Mouse (Mus musculus): ENCODE data around the gene Pign.
A peak's percentile ranks its signal among the peaks of the same experiment; 100 is the strongest.

The Pign gene

DNA sequence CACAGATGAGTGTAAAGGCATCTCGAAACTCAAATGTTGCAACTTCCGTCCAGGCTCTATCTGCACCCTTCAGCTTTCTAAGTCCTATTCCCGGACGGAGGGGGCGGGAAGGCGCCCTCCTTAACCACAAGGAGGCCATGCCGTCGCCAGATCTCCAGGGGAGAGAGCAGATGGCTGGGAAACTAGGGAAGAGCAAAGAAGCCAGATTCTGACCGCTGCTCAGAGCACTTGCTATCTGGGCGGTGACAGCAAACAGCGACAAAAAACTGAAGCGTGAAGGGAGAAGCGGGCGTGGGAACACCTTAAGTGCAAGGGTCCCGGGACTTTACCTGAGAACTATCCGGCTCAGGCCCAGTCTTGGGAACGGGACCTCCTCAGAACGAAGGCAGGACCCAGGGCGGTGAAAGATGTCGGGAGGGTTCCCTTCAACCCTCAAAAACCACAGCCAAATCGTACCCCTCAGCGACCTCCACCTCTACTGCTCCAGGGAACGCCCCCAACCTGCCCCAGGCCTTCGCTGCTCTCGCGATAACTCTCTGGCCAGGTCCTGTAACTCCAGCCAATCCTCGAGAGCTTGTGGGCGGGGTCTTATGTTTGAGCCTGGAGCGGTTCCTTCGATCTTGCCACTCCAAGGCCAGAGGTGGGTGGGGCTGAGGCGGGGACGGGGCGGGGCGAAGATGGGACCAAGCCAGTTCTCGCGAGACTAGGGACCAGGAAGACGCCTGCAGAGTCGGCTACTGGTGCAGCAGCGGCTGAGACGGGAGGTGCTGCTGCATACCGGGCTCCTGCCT, at the start of gene Pign, which contains the start of gene Relch:
Gene Pign, minus strand, starts transcription at position 507 of the 791 bp plus-strand sequence.
Gene Relch, plus strand, starts transcription at position 691 of the 791 bp plus-strand sequence.
- DNase-seq (ENCODE audit: low spot score), result peak; percentile 98

DNA sequence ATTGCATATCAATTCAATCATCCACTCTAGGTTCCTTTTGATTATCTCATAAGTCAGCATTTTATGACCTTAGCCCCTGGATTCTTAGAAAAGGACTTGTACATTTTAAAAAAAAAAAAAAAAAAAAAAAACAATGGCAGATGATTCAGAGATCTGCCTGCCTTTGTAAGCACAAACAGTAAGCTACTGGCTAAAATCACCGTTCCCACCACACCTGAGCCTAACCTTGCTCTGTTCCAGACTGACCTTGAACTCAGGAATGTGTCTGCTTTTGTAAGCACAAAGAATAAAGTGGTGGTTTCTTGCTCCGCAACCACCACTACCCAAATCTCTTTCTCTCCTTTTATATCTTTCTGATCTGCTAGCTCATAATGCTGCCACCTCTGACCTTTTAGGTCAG, 49.3 kb upstream of the Pign start:
- DNase-seq (ENCODE audit: low spot score), result no peak

- no peak for DNase-seq (ENCODE audit: low spot score)
These were observed 47.8 kb upstream of the Pign start for GRCm38 (mm10) chr1:105711227-105711626.

DNA sequence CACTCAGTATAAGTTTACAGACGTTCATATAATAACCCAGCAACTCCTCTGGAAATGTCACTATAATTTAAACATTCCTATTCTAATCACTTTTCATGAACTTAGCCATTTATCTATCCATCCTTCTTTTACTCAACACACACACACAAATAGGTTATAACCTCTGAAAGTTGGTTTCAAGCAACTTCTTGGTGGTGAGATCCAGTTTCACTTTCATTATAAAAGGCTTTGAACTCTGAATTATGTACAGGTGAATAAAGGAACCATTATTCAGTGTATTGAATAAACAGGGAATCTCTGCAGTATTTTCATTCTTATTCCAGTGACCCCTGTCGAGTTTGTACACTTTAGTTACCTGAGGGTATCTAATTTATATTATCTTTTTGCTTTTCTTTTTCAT, 45.9 kb upstream of the Pign start:
- no peak for DNase-seq (ENCODE audit: low spot score)

DNA sequence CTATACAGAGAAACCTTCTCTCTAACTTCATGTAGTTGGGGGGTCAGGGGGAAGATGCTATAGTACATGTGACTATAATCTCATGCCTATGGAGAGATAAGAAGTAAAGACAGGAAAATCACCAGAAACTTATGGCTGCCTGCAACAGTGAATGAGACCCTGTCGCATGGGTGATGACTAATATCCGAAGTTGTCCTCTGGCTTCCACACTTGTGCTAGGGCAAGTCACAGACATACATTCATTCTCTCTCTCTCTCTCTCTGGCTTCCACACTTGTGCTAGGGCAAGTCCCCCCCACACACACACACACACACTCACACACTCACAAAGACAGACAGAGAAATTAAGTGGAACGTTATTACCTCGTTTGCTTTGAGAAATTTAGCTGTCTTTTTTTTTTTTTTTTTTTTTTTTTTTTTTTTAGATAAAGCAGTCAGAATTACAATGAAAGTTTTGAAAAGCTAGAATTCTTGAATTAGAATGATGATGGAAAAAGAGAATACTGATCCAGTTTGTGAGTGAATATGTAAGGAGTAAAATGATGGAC, 37.6 kb upstream of the Pign start:
- DNase-seq (ENCODE audit: low spot score), result no peak

DNA sequence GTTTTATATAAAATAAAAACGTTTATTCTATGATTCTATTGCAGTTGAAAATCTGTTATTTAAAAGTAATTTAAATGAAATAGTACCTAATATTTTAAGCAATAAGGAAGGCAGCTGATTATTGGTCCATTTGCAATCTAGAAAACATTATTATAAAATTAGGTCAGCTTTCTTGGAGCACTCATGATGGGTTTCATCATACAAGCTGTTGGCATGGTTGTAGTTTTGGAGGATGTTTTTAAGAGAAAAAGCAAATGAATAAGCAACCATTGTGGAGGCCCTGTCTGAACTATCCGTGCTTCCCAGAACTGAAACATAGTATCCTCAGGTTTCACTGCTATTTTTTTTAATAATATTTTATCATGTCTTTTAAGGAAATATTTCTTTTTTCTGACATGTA, 32.1 kb upstream of the Pign start:
- DNase-seq (ENCODE audit: low spot score), result no peak

DNA sequence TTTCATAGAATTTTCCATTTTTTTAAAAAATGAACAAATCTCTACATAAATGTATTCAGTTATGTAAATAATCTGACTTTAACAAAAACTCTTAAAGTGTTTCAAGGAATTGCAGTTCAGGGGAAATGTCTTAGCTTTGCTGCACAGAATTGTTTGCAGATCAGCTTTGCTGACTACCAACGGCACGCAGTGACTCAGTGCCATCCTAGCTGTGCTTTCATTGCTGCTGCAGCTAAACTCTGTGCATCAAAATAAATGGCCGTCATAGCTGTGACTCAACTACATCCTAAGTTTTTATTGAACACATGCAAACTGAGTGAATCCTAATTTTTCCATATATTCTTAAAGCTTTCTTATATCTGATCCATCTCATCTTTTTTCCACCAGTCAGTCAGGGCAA, 22.0 kb upstream of the Pign start:
- DNase-seq (ENCODE audit: low spot score), result no peak

DNA sequence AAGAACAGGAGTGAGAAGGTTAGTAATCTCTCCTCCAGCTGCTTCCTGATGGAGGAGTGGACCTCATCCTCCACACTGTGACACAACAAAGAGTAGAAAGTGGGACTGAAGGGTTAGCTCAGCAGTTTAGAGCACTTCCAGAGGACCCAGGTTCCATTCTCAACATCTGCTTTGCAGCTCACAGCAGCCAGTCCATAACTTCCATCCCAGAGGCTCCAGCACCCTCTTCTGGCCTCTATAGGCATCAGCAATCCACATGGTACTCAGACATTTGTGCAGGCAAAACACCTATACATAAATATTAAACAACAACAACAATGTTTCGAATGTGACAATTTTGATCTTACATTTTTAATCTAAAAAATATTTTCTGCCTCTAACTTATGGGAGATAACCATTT, 17.1 kb upstream of the Pign start:
- no peak for DNase-seq (ENCODE audit: low spot score)

DNA sequence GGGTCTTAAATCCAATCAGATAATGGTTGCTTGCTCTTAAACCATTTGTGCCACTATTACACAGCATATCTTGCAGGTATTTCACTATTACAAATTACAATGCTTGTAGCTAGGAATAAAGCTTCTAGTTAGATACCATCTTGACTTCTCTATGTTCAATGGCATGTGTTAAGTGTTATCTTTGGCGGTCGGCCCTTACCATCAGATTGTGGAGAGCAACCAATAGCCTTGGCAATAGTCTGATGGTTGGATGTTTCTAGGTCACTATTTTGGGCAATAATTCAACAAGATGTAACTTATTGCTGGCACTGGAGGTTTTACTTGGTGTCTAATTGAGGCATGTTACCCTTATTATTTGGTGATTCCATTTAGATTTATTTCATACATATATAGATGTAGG, 11.3 kb upstream of the Pign start:
- no peak for DNase-seq (ENCODE audit: low spot score)

DNA sequence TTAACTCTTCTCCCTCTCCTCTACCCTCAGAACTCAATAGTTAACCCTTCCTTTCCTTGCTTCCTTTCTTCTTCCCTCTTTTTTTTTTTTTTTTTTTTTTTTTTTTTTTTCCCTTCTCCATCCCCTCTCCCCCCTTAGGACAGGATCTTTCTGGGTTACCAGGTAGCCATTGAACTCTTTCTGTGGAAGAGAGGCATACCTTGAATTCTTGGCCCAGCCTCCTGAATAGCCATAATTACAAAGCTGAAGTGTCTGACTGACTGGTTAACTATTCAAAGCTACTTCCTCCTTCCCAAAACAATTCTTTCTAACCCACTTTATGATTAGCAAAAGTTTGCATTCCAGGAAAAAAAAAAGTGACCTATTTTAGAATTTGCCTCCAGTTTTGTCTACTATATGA, 6.2 kb upstream of the Pign start:
- no peak for DNase-seq (ENCODE audit: low spot score)

DNA sequence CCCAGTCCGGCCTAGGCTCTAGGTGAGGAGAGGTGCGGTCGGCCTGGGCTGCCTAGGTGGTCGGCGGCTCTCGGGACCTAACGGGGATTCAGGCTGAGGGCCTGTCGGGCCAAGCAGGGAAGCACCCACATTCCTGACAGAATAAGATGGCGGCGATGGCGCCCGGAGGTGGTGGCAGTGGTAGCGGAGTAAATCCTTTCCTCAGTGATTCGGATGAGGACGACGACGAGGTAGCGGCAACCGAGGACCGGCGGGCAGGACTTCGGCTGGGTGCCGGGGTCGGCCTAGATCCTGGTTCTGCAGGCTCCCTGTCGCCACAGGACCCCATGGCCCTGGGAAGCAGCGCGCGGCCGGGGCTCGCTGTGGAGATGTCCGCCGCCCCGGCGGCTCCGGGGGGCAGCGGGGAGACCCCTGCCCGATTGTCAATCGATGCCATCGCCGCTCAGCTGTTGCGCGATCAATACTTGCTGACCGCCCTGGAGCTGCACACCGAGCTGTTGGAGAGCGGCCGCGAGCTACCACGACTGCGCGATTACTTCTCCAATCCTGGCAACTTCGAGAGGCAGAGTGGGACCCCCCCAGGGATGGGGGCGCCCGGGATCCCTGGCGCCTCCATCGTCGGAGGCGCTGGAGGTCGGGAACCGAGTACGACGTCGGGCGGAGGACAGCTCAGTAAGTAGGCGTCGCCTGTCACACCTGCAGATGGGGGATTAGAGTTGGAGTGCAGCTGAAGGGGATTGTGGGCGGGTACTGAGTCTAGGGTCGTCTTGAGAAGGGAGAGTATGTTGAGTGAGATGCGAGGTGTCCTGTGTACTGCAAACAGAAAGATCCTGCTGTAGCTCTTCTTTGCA, 710 bp upstream of the Pign start:
- no peak for DNase-seq (ENCODE audit: low spot score)

DNA sequence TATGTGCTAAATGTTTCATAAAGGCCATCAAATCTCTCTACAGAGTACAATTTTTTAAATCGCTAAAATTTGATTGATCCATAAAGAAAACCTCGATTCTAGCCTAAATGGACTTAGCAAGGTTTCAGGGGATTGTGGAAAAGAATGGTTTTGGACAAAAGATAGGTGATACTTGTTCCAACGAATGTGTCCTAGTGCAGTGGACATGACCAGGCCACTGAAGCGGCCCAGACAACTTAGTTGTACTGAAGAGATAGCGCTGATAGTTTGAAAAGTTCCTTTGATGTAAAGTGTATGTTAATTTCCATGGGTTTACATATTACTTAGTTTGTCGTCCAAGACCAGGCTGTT, 682 bp downstream of the Pign start:
- DNase-seq (ENCODE audit: low spot score), result no peak

GRCm38 (mm10) chr1:105660015-105660414, 3.5 kb downstream of the Pign start:
- peak; percentile 29 for DNase-seq (ENCODE audit: low spot score)

DNA sequence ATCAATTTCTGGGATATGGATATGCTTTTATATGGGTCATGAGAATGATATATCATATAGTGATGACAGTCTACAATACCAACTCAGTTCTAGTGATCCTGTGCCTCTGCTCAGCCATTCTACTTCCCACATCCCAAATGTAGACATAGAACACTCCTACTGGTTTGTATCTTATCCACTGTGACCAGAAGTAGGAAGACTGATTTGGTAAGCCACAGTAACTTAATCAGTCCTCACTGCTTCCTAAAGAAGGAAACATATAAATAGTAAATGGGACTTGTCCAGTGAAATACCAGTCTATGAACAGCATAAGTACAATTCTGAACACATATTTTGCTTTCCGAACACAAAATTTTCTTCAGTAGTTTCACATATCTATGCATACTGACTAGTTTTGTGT, 9.5 kb downstream of the Pign start:
- no peak for DNase-seq (ENCODE audit: low spot score)

DNA sequence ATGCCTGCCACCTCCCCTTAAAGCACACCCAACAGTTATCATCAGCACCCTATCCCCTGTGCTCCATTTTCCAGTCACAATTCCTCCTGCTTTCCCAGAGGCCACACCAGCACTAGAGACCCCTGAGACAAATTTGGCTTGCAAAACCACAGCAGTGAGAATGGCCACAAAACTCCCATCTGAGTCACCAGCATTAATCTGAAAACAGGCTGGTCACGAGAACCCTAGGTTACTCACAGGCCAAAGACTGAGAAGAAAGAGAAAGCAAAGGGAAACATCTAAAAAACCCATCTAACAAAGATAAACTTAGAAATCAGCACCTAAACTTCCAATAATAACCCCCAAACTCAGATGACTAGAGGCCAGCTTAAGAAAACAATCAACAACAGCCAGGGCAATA, 12.8 kb downstream of the Pign start:
- no peak for DNase-seq (ENCODE audit: low spot score)

DNA sequence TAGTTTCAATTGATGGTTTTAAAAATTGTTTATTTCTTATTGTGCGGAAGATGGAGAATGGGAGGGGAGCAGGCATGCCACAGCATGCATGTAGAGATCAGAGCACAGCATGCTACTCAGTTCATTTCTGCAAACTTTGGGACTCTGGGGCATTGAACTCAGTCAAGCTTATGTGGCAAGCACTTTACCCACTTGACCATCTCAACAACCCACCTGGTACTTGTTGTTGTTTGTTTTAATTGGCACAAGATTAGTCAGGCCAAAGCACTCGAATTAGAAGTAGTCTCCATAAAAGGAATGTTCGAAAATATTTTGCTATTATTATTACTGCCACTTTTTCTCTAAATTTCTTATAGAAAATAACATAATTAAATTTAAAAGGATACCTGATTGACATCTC, 19.4 kb downstream of the Pign start:
- no peak for DNase-seq (ENCODE audit: low spot score)

- peak; percentile 11 for DNase-seq (ENCODE audit: low spot score)
These were observed 33.0 kb downstream of the Pign start for GRCm38 (mm10) chr1:105630481-105630880.

- no peak for DNase-seq (ENCODE audit: low spot score)
These were observed 73.8 kb downstream of the Pign start for GRCm38 (mm10) chr1:105589673-105590072.

- no peak for DNase-seq (ENCODE audit: low spot score)
These were observed 74.8 kb downstream of the Pign start for GRCm38 (mm10) chr1:105588697-105589096.

DNA sequence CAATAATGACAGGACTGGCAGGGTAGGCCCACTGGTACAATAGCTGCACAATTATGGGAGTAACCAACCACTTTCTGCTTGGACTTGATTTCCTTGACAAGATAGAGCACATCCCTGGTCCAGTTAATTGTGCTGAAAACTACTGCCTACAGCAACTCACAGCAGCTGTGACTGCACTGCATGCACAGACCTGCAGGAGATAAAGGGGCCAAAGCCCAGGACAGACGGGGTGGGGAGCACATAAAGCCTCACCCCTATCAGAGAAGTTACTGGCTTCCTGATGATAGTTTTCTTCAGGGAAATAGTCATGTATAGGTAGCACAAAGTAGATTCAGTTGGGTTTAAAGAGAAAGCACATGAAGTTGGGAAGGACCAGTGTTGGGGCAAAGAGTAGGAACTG, 80.7 kb downstream of the Pign start:
- DNase-seq (ENCODE audit: low spot score), result no peak

GRCm38 (mm10) chr1:105580909-105581308, 82.6 kb downstream of the Pign start:
- peak; percentile 12 for DNase-seq (ENCODE audit: low spot score)

- no peak for DNase-seq (ENCODE audit: low spot score)
These were observed 97.4 kb downstream of the Pign start for GRCm38 (mm10) chr1:105566051-105566450.

DNA sequence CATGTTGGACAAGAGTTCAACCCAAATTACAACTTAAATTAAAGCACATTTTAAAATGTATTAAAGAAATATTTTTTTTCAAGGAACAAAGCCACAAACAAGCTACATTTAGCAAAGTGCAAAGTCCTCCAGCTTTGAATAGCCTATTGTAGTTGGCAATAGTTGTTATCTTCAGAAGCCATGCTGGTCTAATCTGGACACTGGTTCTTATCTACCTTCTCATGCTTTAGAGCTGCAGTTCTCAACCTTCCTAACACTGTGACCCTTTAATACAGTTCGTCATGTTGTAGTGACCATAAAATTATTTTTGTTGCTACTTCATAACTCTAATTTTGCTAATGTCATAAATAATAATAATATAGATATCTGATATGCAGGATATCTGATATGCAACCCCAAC, 99.2 kb downstream of the Pign start:
- DNase-seq (ENCODE audit: low spot score), result no peak

Measured in left cerebral cortex, adult 11 months (tissue).